Mouse (Mus musculus) erythroblast, embryonic 14.5 days (primary cell): ENCODE results near the gene Lemd2.

ENCODE experiments used
- GATA1 ChIP-seq: IDR thresholded peaks from 2 replicates; pipeline ENCODE4 v1.6.1; 2012; ENCODE audit warnings: low read length, inconsistent platforms, mixed read lengths
- TAL1 ChIP-seq: IDR thresholded peaks from 3 replicates; pipeline ENCODE4 v1.6.1; 2012; ENCODE audit warnings: low read length, inconsistent platforms, mixed read lengths

DNA sequence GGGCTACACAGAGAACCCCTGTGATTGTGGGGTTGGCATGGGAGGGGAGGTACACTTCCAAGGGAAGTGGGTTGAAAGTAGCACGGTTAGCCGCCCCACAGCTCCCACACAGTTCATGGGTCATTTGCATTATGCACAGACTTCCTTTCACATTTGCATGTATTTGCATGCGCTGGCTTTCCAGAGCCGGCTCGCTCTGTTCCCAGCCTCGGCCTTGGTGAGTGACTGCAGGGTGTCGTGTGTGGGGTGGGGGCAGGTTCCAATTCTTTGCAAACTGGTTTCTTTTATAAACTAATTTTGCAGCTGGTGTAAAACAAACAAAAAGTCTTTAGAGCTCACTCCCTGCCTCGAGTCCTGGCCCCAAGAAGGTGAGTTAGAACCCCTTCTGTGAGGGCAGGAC, 34.4 kb upstream of the Lemd2 start:
- no peak for TF ChIP-seq TAL1
- no peak for TF ChIP-seq GATA1
